In genomic region chr11:94213735-94214594, GRCm38 (mm10) we compare ENCODE assay signal across 8 mouse cellular contexts. TPM values are rescaled to one million over a fixed set of nuclear protein-coding genes. Genes with fewer than 3 reads are reported as not detected.
DNase-seq lines count a peak whose midpoint lies in the region; ATAC-seq and TF ChIP-seq lines count a peak whose summit lies in the region.

No protein-coding gene starts in this region.

- H3K27me3 ChIP-seq in lung, embryonic 15.5 days, result no peaks in the 10 kb centered on the region
- no peaks in the 10 kb centered on the region for H3K27me3 ChIP-seq in cerebellum, adult 2 months (ENCODE audit: control insufficient read depth, insufficient read depth, low read length)
- H3K27me3 ChIP-seq in hindbrain, embryonic 12.5 days, result no peaks in the 10 kb centered on the region
- H3K27me3 ChIP-seq in midbrain, embryonic 14.5 days (ENCODE audit: control insufficient read depth, insufficient read depth, low read length), result no peaks in the 10 kb centered on the region

- peaks cover 12% of the 10 kb centered on the region; the same call in 1 of the 2 replicates for H3K4me1 ChIP-seq in lung, embryonic 15.5 days
- peaks cover 17% of the 10 kb centered on the region; the same call in 1 of the 2 replicates for H3K4me1 ChIP-seq in cerebellum, adult 2 months (ENCODE audit: control insufficient read depth, insufficient read depth, low read length)
- H3K4me1 ChIP-seq in hindbrain, embryonic 12.5 days, result peaks cover 17% of the 10 kb centered on the region
- peaks cover 25% of the 10 kb centered on the region for H3K4me1 ChIP-seq in midbrain, embryonic 14.5 days (ENCODE audit: control insufficient read depth, insufficient read depth, low read length)

- H3K9ac ChIP-seq in lung, embryonic 15.5 days, result no peak overlapping the region
- peak overlapping the region; percentile 53 for H3K9ac ChIP-seq in hindbrain, embryonic 12.5 days
- H3K9ac ChIP-seq in midbrain, embryonic 14.5 days (replicated peaks; ENCODE audit: low read length), result peak overlapping the region; percentile 29; the same call in 1 of the 2 replicates

- no peak overlapping the region for H3K27ac ChIP-seq in lung, embryonic 15.5 days
- peak overlapping the region; percentile 74 for H3K27ac ChIP-seq in cerebellum, adult 2 months (ENCODE audit: insufficient read depth, low read length)
- no peak overlapping the region; the same call in 1 of the 2 replicates for H3K27ac ChIP-seq in hindbrain, embryonic 12.5 days
- H3K27ac ChIP-seq in midbrain, embryonic 14.5 days (replicated peaks; ENCODE audit: low read depth, low read length), result 0 out of 2 replicates have a peak overlapping the region, but pooled peaks have one; percentile 45

- no peak for DNase-seq in lung, postnatal 25 days (ENCODE audit: low spot score)
- DNase-seq in cerebellum, adult 2 months, result peak; percentile 60 to 66
- no peak for DNase-seq in midbrain, embryonic 14.5 days
- DNase-seq in gastrocnemius, postnatal 25 days, result no peak
- no peak for DNase-seq in layer of hippocampus, postnatal 25 days (ENCODE audit: extremely low spot score in 1 of 2, low spot score in 1 of 2)

- no peak for TF ChIP-seq CTCF in cerebellum, adult 2 months (IDR thresholded peaks at IDR 0.05; ENCODE audit: borderline replicate concordance, insufficient read depth, low read depth, low read length)

- H3K9me3 ChIP-seq in lung, embryonic 15.5 days, result no peaks in the 10 kb centered on the region
- no peaks in the 10 kb centered on the region for H3K9me3 ChIP-seq in hindbrain, embryonic 12.5 days (replicated peaks)
- no peaks in the 10 kb centered on the region for H3K9me3 ChIP-seq in midbrain, embryonic 14.5 days (ENCODE audit: control insufficient read depth, low read length)

- ATAC-seq in lung, embryonic 15.5 days (ENCODE audit: borderline replicate concordance, extremely low read depth, low FRiP score, low TSS enrichment), result no peak
- ATAC-seq in hindbrain, embryonic 12.5 days (ENCODE audit: low FRiP score), result no peak
- ATAC-seq in midbrain, embryonic 14.5 days (ENCODE audit: low FRiP score, low TSS enrichment), result no peak
- ATAC-seq in monocyte, adult 5-6 weeks (replicated peaks; ENCODE audit: insufficient number of reproducible peaks, low FRiP score, low TSS enrichment, poor library complexity, severe bottlenecking), result no peak

- H3K4me2 ChIP-seq in lung, embryonic 15.5 days, result peak overlapping the region; percentile 71
- H3K4me2 ChIP-seq in hindbrain, embryonic 12.5 days (replicated peaks), result peak overlapping the region; percentile 87
- peak overlapping the region; percentile 63 for H3K4me2 ChIP-seq in midbrain, embryonic 14.5 days (ENCODE audit: low read length)

- WGBS in lung, embryonic 15.5 days, result 85% methylated on average over 29 of the region's 29 CpGs
- WGBS in cerebellum, adult 2 months, result 7% methylated on average over 29 of the region's 29 CpGs
- WGBS in hindbrain, embryonic 12.5 days, result 88% methylated on average over 29 of the region's 29 CpGs
- 83% methylated on average over 29 of the region's 29 CpGs for WGBS in midbrain, embryonic 14.5 days

- no peak for TF ChIP-seq POLR2A in cerebellum, adult 2 months (IDR thresholded peaks at IDR 0.05; ENCODE audit: borderline replicate concordance, insufficient read depth, low read length)

- no peak overlapping the region for H3K4me3 ChIP-seq in lung, embryonic 15.5 days
- peak overlapping the region; percentile 62 for H3K4me3 ChIP-seq in cerebellum, adult 2 months (replicated peaks; ENCODE audit: insufficient read depth, low read depth, low read length)
- peak overlapping the region; percentile 6; the same call in 1 of the 2 replicates for H3K4me3 ChIP-seq in hindbrain, embryonic 12.5 days
- peak overlapping the region; percentile 100 for H3K4me3 ChIP-seq in midbrain, embryonic 14.5 days (replicated peaks; ENCODE audit: low read depth, low read length)

- peaks cover 9% of the 10 kb centered on the region for H3K36me3 ChIP-seq in lung, embryonic 15.5 days
- H3K36me3 ChIP-seq in hindbrain, embryonic 12.5 days, result peaks cover 8% of the 10 kb centered on the region
- peaks cover 17% of the 10 kb centered on the region for H3K36me3 ChIP-seq in midbrain, embryonic 14.5 days (ENCODE audit: control insufficient read depth, insufficient read depth, low read length)

RNA-seq across cellular contexts. Expression of gene Tob1, which starts 2.7 kb away (rescaled TPM):
- 26.1 and 26.5 TPM in 2 replicates for polyA plus RNA-seq in lung, embryonic 15.5 days (2015; fragmentation: Nextera tagmentation; extraction: Ambion mirVana)
- 55.9 and 56.0 TPM in 2 replicates for polyA plus RNA-seq in cerebellum, adult 2 months (2012; rRNA removed)
- polyA plus RNA-seq in hindbrain, embryonic 12.5 days (2016; fragmentation: Nextera tagmentation; extraction: Ambion mirVana), result 41.7 and 46.8 TPM in 2 replicates
- 29.5 and 34.7 TPM in 2 replicates for polyA plus RNA-seq in midbrain, embryonic 14.5 days (2014; fragmentation: Nextera tagmentation; extraction: Ambion mirVana)
- total RNA-seq in gastrocnemius, postnatal 25 days (2021), result 100 to 1,000 TPM; 136 to 169 TPM
- total RNA-seq in monocyte, adult 5-6 weeks (2017), result 13.1 to 21.2 TPM (median 16.5 TPM) in 3 replicates
- total RNA-seq in layer of hippocampus, postnatal 25 days (2021), result 10 to 100 TPM; 41.8 to 42.4 TPM

RNA-seq across cellular contexts. Expression of gene Wfikkn2, which starts 31.8 kb away (rescaled TPM):
- polyA plus RNA-seq in lung, embryonic 15.5 days (2015; fragmentation: Nextera tagmentation; extraction: Ambion mirVana), result 1.2 and 1.5 TPM in 2 replicates
- 0.75 and 1.8 TPM in 2 replicates for polyA plus RNA-seq in cerebellum, adult 2 months (2012; rRNA removed)
- 6.8 and 9.1 TPM in 2 replicates for polyA plus RNA-seq in hindbrain, embryonic 12.5 days (2016; fragmentation: Nextera tagmentation; extraction: Ambion mirVana)
- 0.47 and 2.0 TPM in 2 replicates for polyA plus RNA-seq in midbrain, embryonic 14.5 days (2014; fragmentation: Nextera tagmentation; extraction: Ambion mirVana)
- 1 to 10 TPM; 4.1 to 5.8 TPM for total RNA-seq in gastrocnemius, postnatal 25 days (2021)
- not detected in 3 replicates for total RNA-seq in monocyte, adult 5-6 weeks (2017)
- under 1 TPM; 0.44 to 0.70 TPM for total RNA-seq in layer of hippocampus, postnatal 25 days (2021)

Comparison
In these comparisons a context has a peak if more than half of its experiments do, and no peak if none do; other contexts are left out.
1. H3K27ac ChIP-seq: peak in cerebellum, adult 2 months (single experiment) and midbrain, embryonic 14.5 days (single experiment); none in lung, embryonic 15.5 days (single experiment) and hindbrain, embryonic 12.5 days (single experiment).
2. DNase-seq: peak in cerebellum, adult 2 months (2 of 2); none in lung, postnatal 25 days (single experiment), midbrain, embryonic 14.5 days (single experiment), gastrocnemius, postnatal 25 days (single experiment) and layer of hippocampus, postnatal 25 days (0 of 2).
3. Peak in every context shown above with its lines, with median percentiles within 50 percentile points of each other: H3K4me2 ChIP-seq.